Mouse (Mus musculus): ENCODE data around the gene C1ql1. TPM values are rescaled to one million over a fixed set of nuclear protein-coding genes. Genes with fewer than 3 reads are reported as not detected.
A peak's percentile ranks its signal among the peaks of the same experiment; 100 is the strongest.

Gene C1ql1
- polyA plus RNA-seq, 1 experiment: 4.8 TPM

DNA sequence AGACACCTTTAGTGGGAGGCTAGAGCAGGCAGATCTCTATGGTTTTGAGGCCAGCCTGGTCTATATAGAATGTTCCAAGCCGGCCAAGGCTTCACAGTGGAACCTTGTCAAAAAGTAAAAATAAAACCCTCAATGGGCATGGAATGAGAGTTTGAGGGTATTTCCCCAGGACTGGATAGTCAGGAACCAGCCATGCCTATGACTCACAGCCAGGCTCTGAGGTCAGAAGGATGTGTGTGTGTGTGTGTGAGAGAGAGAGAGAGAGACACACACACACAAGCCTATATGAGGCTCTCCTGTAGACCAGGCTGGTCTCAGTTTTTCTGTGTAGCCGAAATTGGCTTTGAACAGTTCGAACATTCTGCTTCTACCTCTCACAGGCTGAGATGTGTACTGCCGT, 51.8 kb downstream of the C1ql1 start:
- Histone ChIP-seq H3K4me1 (ENCODE audit: control insufficient read depth, insufficient read depth, low read length) (no peaks in the 10 kb centered on the region), H3K27me3 (ENCODE audit: control insufficient read depth, insufficient read depth, low read length, poor library complexity, severe bottlenecking) (no peaks in the 10 kb centered on the region), H3K27ac (ENCODE audit: insufficient read depth, low read length) (no peak overlapping the region), H3K36me3 (ENCODE audit: control insufficient read depth, insufficient read depth, low read length, poor library complexity, severe bottlenecking) (no peaks in the 10 kb centered on the region), H3K9me3 (replicated peaks; ENCODE audit: control insufficient read depth, insufficient read depth, low read length, poor library complexity, severe bottlenecking) (no peaks in the 10 kb centered on the region), H3K4me3 (ENCODE audit: low read depth, low read length) (no peak overlapping the region), H3K9ac (ENCODE audit: low read depth, poor library complexity, severe bottlenecking) (no peak overlapping the region)
- no peak for TF ChIP-seq POLR2A (IDR thresholded peaks at IDR 0.05; ENCODE audit: insufficient read depth, low read length)
- TF ChIP-seq EP300 (IDR thresholded peaks at IDR 0.05; ENCODE audit: insufficient read depth, low read depth, low read length): no peak
- no peak for TF ChIP-seq CTCF (IDR thresholded peaks at IDR 0.05; ENCODE audit: low read depth, low read length)

DNA sequence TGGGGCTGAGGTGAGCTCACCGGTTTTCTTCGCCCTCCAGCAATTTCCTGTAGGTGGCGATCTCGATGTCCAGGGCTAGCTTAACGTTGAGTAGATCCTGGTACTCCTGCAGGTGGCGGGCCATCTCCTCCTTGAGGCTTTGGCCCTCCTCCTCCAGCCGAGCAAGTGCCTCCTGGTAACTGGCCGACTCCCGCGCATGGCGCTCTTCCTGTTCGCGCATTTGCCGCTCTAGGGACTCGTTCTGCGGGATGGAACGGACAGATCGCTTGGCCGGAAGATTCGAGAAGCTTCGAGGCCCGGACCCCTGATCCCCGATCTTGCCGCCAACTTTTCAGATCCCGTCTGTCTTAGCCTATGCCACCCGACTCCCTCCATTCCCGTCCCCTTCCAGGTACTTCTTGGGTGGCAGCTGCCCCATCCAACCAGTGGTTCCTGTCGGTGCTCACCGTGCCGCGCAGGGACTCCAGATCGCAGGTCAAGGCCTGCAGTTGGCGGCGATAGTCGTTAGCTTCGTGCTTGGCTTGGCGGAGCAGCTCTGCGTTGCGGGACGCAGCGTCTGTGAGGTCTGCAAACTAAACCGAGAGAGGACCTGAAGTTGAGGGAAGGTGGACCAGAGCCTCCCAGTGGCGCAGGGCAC, 53.4 kb downstream of the C1ql1 start:
- Histone ChIP-seq H3K36me3 (ENCODE audit: control insufficient read depth, insufficient read depth, low read length, poor library complexity, severe bottlenecking) (no peaks in the 10 kb centered on the region), H3K27me3 (ENCODE audit: control insufficient read depth, insufficient read depth, low read length, poor library complexity, severe bottlenecking) (no peaks in the 10 kb centered on the region), H3K9ac (ENCODE audit: low read depth, poor library complexity, severe bottlenecking) (peak overlapping the region; percentile 22), H3K4me3 (ENCODE audit: low read depth, low read length) (peak overlapping the region; percentile 38), H3K27ac (ENCODE audit: insufficient read depth, low read length) (no peak overlapping the region), H3K9me3 (replicated peaks; ENCODE audit: control insufficient read depth, insufficient read depth, low read length, poor library complexity, severe bottlenecking) (no peaks in the 10 kb centered on the region), H3K4me1 (ENCODE audit: control insufficient read depth, insufficient read depth, low read length) (no peaks in the 10 kb centered on the region)
- TF ChIP-seq EP300 (IDR thresholded peaks at IDR 0.05; ENCODE audit: insufficient read depth, low read depth, low read length): 0 out of 2 replicates have a peak, but pooled peaks have one; percentile 25
- peak; percentile 98 for TF ChIP-seq CTCF (IDR thresholded peaks at IDR 0.05; ENCODE audit: low read depth, low read length)
- TF ChIP-seq POLR2A (IDR thresholded peaks at IDR 0.05; ENCODE audit: insufficient read depth, low read length): no peak

DNA sequence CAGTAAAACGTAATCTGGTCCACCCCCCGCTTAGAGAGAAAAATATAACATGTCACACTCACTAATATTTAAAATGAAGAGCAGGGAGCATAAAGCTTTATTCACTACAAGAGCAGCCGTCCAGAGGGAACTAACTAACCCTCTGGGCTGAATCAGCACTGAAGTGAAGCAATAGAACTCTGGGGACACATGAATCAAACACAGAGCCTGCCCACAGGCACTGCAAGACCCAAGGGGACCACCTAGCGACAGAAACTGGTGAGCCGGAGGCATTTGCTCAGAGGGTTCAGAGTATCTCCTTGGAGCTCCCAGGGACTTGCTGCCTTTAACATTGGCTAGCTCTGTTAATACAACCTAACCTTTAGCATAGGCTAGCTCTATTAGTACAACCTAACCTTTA, 56.4 kb downstream of the C1ql1 start:
- Histone ChIP-seq H3K9ac (ENCODE audit: low read depth, poor library complexity, severe bottlenecking) (no peak overlapping the region), H3K4me1 (ENCODE audit: control insufficient read depth, insufficient read depth, low read length) (no peaks in the 10 kb centered on the region), H3K4me3 (ENCODE audit: low read depth, low read length) (no peak overlapping the region), H3K27me3 (ENCODE audit: control insufficient read depth, insufficient read depth, low read length, poor library complexity, severe bottlenecking) (no peaks in the 10 kb centered on the region), H3K36me3 (ENCODE audit: control insufficient read depth, insufficient read depth, low read length, poor library complexity, severe bottlenecking) (no peaks in the 10 kb centered on the region), H3K27ac (ENCODE audit: insufficient read depth, low read length) (no peak overlapping the region), H3K9me3 (replicated peaks; ENCODE audit: control insufficient read depth, insufficient read depth, low read length, poor library complexity, severe bottlenecking) (no peaks in the 10 kb centered on the region)
- TF ChIP-seq EP300 (IDR thresholded peaks at IDR 0.05; ENCODE audit: insufficient read depth, low read depth, low read length) (no peak), CTCF (IDR thresholded peaks at IDR 0.05; ENCODE audit: low read depth, low read length) (no peak), POLR2A (IDR thresholded peaks at IDR 0.05; ENCODE audit: insufficient read depth, low read length) (no peak)

Other genes starting within 250 kb of the C1ql1 start
- gene Ccdc43, start 248.9 kb downstream of the C1ql1 start, polyA plus RNA-seq (2011; ENCODE audit: insufficient read depth, insufficient read length, low read depth, missing spikeins): 53.9 and 62.0 TPM in 2 replicates
- 1.2 and 2.4 TPM in 2 replicates for gene Adam11, start 185.2 kb downstream of the C1ql1 start, polyA plus RNA-seq (2011; ENCODE audit: insufficient read depth, insufficient read length, low read depth, missing spikeins)
- 67.4 and 71.0 TPM in 2 replicates for gene Gjc1, start 127.0 kb downstream of the C1ql1 start, polyA plus RNA-seq (2011; ENCODE audit: insufficient read depth, insufficient read length, low read depth, missing spikeins)
- not detected in 2 replicates for gene Higd1b, start 110.8 kb downstream of the C1ql1 start, polyA plus RNA-seq (2011; ENCODE audit: insufficient read depth, insufficient read length, low read depth, missing spikeins)
- 152 and 195 TPM in 2 replicates for gene Eftud2, start 65.7 kb downstream of the C1ql1 start, polyA plus RNA-seq (2011; ENCODE audit: insufficient read depth, insufficient read length, low read depth, missing spikeins)
- gene Ccdc103, start 65.5 kb downstream of the C1ql1 start, polyA plus RNA-seq (2011; ENCODE audit: insufficient read depth, insufficient read length, low read depth, missing spikeins): 0.37 and 1.2 TPM in 2 replicates
- not detected in 2 replicates for gene Fam187a, start 61.5 kb downstream of the C1ql1 start, polyA plus RNA-seq (2011; ENCODE audit: insufficient read depth, insufficient read length, low read depth, missing spikeins)
- gene Gfap, start 45.8 kb downstream of the C1ql1 start, polyA plus RNA-seq (2011; ENCODE audit: insufficient read depth, insufficient read length, low read depth, missing spikeins): not detected in 2 replicates
- gene Kif18b, start 21.6 kb downstream of the C1ql1 start, polyA plus RNA-seq (2011; ENCODE audit: insufficient read depth, insufficient read length, low read depth, missing spikeins): 72.3 and 75.4 TPM in 2 replicates
- gene Nmt1, start 81.5 kb upstream of the C1ql1 start, polyA plus RNA-seq (2011; ENCODE audit: insufficient read depth, insufficient read length, low read depth, missing spikeins): 101 TPM in 2 replicates
- gene Dcakd, start 81.6 kb upstream of the C1ql1 start, polyA plus RNA-seq (2011; ENCODE audit: insufficient read depth, insufficient read length, low read depth, missing spikeins): 120 and 134 TPM in 2 replicates
- gene Plcd3, start 155.0 kb upstream of the C1ql1 start, polyA plus RNA-seq (2011; ENCODE audit: insufficient read depth, insufficient read length, low read depth, missing spikeins): 14.7 and 17.5 TPM in 2 replicates
- 15.0 and 19.4 TPM in 2 replicates for gene Acbd4, start 155.0 kb upstream of the C1ql1 start, polyA plus RNA-seq (2011; ENCODE audit: insufficient read depth, insufficient read length, low read depth, missing spikeins)
- gene Hexim1, start 169.5 kb upstream of the C1ql1 start, polyA plus RNA-seq (2011; ENCODE audit: insufficient read depth, insufficient read length, low read depth, missing spikeins): 17.2 and 20.1 TPM in 2 replicates
- 1.7 and 4.5 TPM in 2 replicates for gene Hexim2, start 185.7 kb upstream of the C1ql1 start, polyA plus RNA-seq (2011; ENCODE audit: insufficient read depth, insufficient read length, low read depth, missing spikeins)
- gene Fmnl1, start 224.4 kb upstream of the C1ql1 start, polyA plus RNA-seq (2011; ENCODE audit: insufficient read depth, insufficient read length, low read depth, missing spikeins): 1.7 and 4.9 TPM in 2 replicates

All from ES-Bruce4 (cell line).